Mouse (Mus musculus): ENCODE data around the gene Gm10944.

DNA sequence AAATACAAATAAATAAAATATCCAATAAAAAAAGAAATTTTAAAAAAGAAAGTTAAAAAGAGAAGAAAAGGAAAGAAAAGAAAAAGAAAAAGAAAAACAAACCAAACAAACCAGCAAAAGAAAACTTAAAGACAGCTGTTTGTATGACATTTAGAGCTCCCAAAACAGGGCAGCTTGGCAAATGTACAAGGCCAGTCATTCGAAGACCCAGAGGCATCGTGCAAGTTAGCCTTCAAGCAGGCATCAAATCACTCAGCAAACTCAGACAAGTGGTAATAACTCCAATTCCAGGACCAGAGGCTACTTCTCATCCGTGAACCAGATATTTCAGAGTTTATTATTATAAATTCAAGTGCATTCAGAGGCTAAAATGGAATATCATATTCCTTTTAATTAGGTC lies 45.4 kb downstream of the Gm10944 start:
- TF ChIP-seq POLR2A (IDR thresholded peaks at IDR 0.05; ENCODE audit: borderline replicate concordance, extremely low read depth, low read depth, low read length) (no peak), CTCF (IDR thresholded peaks at IDR 0.05; ENCODE audit: insufficient read depth, low read length) (no peak)
